ENCODE assay signal across 12 mouse cellular contexts in the genomic region with DNA sequence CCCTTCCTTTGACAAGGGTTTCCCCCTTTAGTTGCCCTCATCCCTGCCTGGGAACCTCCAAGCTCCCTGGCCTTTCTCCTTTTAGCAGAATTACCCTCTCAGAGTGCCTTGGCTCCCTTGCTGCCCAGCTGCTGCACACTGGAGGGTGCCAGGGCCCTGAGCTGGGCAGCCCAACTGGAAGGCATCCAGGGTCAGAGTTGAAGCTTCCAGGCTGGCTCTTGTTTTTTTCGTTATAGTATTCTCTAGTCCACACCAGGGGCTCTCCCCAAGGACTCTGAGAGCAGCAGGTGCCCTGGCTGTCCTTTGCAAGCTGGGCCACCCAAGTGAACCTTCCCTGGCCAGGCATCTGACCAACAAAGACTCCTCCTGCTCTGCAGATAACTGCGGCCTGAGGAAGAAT. TPM values are rescaled to one million over a fixed set of nuclear protein-coding genes. Genes with fewer than 3 reads are reported as not detected.
A peak's percentile ranks its signal among the peaks of the same experiment; 100 is the strongest.
DNase-seq lines count a peak whose midpoint lies in the region; ATAC-seq and TF ChIP-seq lines count a peak whose summit lies in the region.
"Had no signal": no experiment of that assay in that cellular context is flagged by ENCODE, and none has a peak within 500 bp of the region (broad histone marks: within the 10 kb centered on the region; RNA-seq: fewer than 3 reads in every experiment).

No protein-coding gene starts in this region.

- no peak overlapping the region for H3K4me2 ChIP-seq in hindbrain, postnatal 0 days (ENCODE audit: low read depth, low read length)
- no peak overlapping the region for H3K4me2 ChIP-seq in hindbrain, embryonic 11.5 days (replicated peaks; ENCODE audit: low read depth, low read length)
- H3K4me2 ChIP-seq: midbrain, embryonic 11.5 days had no signal

- peak; percentile 39 for DNase-seq in hindbrain, postnatal 0 days (ENCODE audit: low spot score)
- DNase-seq in hindbrain, embryonic 11.5 days (ENCODE audit: low spot score) = no peak
- peak; percentile 92 for DNase-seq in adipocyte (ENCODE audit: low spot score)
- DNase-seq in adrenal gland, postnatal 36 days = peak; percentile 57 to 68
- peak; percentile 52 to 54 for DNase-seq in heart, postnatal 10 days
- DNase-seq in spleen, adult 18-20 months = no peak
- DNase-seq in frontal cortex, adult 2 months (ENCODE audit: extremely low spot score in 1 of 2, low spot score in 1 of 2) = no peak
- DNase-seq: cerebellum, postnatal 36 days; layer of hippocampus, postnatal 36 days had no signal

- no peaks in the 10 kb centered on the region for H3K27me3 ChIP-seq in hindbrain, postnatal 0 days (ENCODE audit: insufficient read depth, low read length)
- H3K27me3 ChIP-seq in hindbrain, embryonic 11.5 days (ENCODE audit: control insufficient read depth, insufficient read depth, low read length) = no peaks in the 10 kb centered on the region

- no peak for ATAC-seq in hindbrain, postnatal 0 days
- no peak for ATAC-seq in hindbrain, embryonic 11.5 days (ENCODE audit: low FRiP score)
- no peak for ATAC-seq in CD4-positive, CD25-positive, alpha-beta regulatory T cell, adult 4 months
- ATAC-seq: activated CD4-positive, CD25-positive, alpha-beta regulatory T cell, adult 4 months had no signal

- intact Hi-C loops in heart, postnatal 10 days (cut with DNase I) = no loop called here

- H3K4me1 ChIP-seq in hindbrain, postnatal 0 days (ENCODE audit: insufficient read depth, low read length) = peaks cover 7% of the 10 kb centered on the region; the same call in 1 of the 2 replicates
- H3K4me1 ChIP-seq in hindbrain, embryonic 11.5 days (replicated peaks; ENCODE audit: control insufficient read depth, insufficient read depth, low read length) = peaks cover 5% of the 10 kb centered on the region; the same call in 1 of the 2 replicates

- no peak overlapping the region for H3K4me3 ChIP-seq in hindbrain, postnatal 0 days (ENCODE audit: low read length)
- H3K4me3 ChIP-seq in hindbrain, embryonic 11.5 days (ENCODE audit: low read depth, low read length) = no peak overlapping the region

- no peak overlapping the region for H3K27ac ChIP-seq in hindbrain, postnatal 0 days
- H3K27ac ChIP-seq in hindbrain, embryonic 11.5 days (ENCODE audit: low read depth, low read length) = no peak overlapping the region

- 44% methylated on average over 2 of the region's 2 CpGs for WGBS in hindbrain, postnatal 0 days
- WGBS in hindbrain, embryonic 11.5 days = 63% methylated on average over 2 of the region's 2 CpGs

- H3K9ac ChIP-seq in hindbrain, postnatal 0 days (replicated peaks; ENCODE audit: low read length) = no peak overlapping the region
- H3K9ac ChIP-seq in hindbrain, embryonic 11.5 days (ENCODE audit: low read depth, low read length) = no peak overlapping the region

- H3K36me3 ChIP-seq in hindbrain, postnatal 0 days (ENCODE audit: insufficient read depth, low read length) = no peaks in the 10 kb centered on the region
- no peaks in the 10 kb centered on the region for H3K36me3 ChIP-seq in hindbrain, embryonic 11.5 days (ENCODE audit: control insufficient read depth, insufficient read depth, low read length)

- no peak for TF ChIP-seq CTCF in hindbrain, postnatal 0 days (IDR thresholded peaks at IDR 0.05; ENCODE audit: low read depth)

- H3K9me3 ChIP-seq in hindbrain, postnatal 0 days (ENCODE audit: low read length) = no peaks in the 10 kb centered on the region
- H3K9me3 ChIP-seq in hindbrain, embryonic 11.5 days (ENCODE audit: control insufficient read depth, low read length) = no peaks in the 10 kb centered on the region

RNA-seq across cellular contexts. Expression of a gene that starts 59.1 kb away (rescaled TPM):
- total RNA-seq in hindbrain, postnatal 0 days (2014; rRNA removed) = 38.2 and 38.9 TPM in 2 replicates
- 19.1 and 19.8 TPM in 2 replicates for polyA plus RNA-seq in hindbrain, postnatal 0 days (2015; fragmentation: Nextera tagmentation; extraction: Ambion mirVana)
- 12.9 and 13.8 TPM in 2 replicates for polyA plus RNA-seq in hindbrain, embryonic 11.5 days (2014; fragmentation: Nextera tagmentation; extraction: Ambion mirVana)
- total RNA-seq in adrenal gland, postnatal 36 days (2021) = 10 to 100 TPM; 25.3 to 32.1 TPM
- 10 to 100 TPM; 21.2 to 21.4 TPM for total RNA-seq in heart, postnatal 10 days (2021)
- polyA plus RNA-seq in CD4-positive, CD25-positive, alpha-beta regulatory T cell, adult 4 months (2017; shearing (Covaris generic)) = 10 to 100 TPM; 43.4 to 59.7 TPM
- 43.0 and 48.3 TPM in 2 replicates for polyA plus RNA-seq in frontal cortex, adult 2 months (2012; rRNA removed)

Comparison
In these comparisons a context has a peak if more than half of its experiments do, and no peak if none do; other contexts are left out.
1. DNase-seq: peak in hindbrain, postnatal 0 days (single experiment), adipocyte (single experiment), adrenal gland, postnatal 36 days (2 of 2) and heart, postnatal 10 days (2 of 2); none in hindbrain, embryonic 11.5 days (single experiment), spleen, adult 18-20 months (0 of 2) and frontal cortex, adult 2 months (0 of 2).